Mouse (Mus musculus) forebrain, embryonic 11.5 days (tissue): ENCODE measurements around the gene Tiam1. TPM values are rescaled to one million over a fixed set of nuclear protein-coding genes. Genes with fewer than 3 reads are reported as not detected.
A peak's percentile ranks its signal among the peaks of the same experiment; 100 is the strongest.

Experiments
- ATAC-seq: fragments of 200-750 bp; cut with Nextera tagmentation; replicated peaks from 2 replicates; pipeline ENCODE4 v1.8.0; 2017; ENCODE audit warnings: moderate TSS enrichment; ENCODE audit not compliant: low FRiP score
- DNase-seq: peaks from one replicate; pipeline ENCODE4 v3.0.0-alpha.2; 2017; ENCODE audit warnings: low spot score
- H3K27ac ChIP-seq: fragments of 300-500 bp; sonication (generic); 2 replicates; pipeline ENCODE4 v1.5.1; 2014; ENCODE audit warnings: low read depth, low read length
- H3K27me3 ChIP-seq: fragments of 300-500 bp; sonication (generic); 2 replicates; pipeline ENCODE4 v1.6.1; 2014; ENCODE audit warnings: mild to moderate bottlenecking, low read length, mixed read lengths; ENCODE audit not compliant: control insufficient read depth, insufficient read depth
- H3K36me3 ChIP-seq: fragments of 300-500 bp; sonication (generic); 2 replicates; pipeline ENCODE4 v1.6.1; 2014; ENCODE audit warnings: mild to moderate bottlenecking, low read length, moderate library complexity, mixed read lengths; ENCODE audit not compliant: control insufficient read depth, insufficient read depth
- H3K4me1 ChIP-seq: fragments of 300-500 bp; sonication (generic); replicated peaks from 2 replicates; pipeline ENCODE4 v1.6.1; 2014; ENCODE audit warnings: low read length, mixed read lengths; ENCODE audit not compliant: control insufficient read depth, insufficient read depth
- H3K4me2 ChIP-seq: fragments of 300-500 bp; sonication (generic); 2 replicates; pipeline ENCODE4 v1.6.1; 2014; ENCODE audit warnings: low read depth, mild to moderate bottlenecking, low read length, moderate library complexity, mixed read lengths; ENCODE audit not compliant: severe bottlenecking
- H3K4me3 ChIP-seq: fragments of 300-500 bp; sonication (generic); 2 replicates; pipeline ENCODE4 v1.5.1; 2014; ENCODE audit warnings: low read depth, low read length
- H3K9ac ChIP-seq: fragments of 300-500 bp; sonication (generic); 2 replicates; pipeline ENCODE4 v1.6.1; 2014; ENCODE audit warnings: low read length
- H3K9me3 ChIP-seq: fragments of 300-500 bp; sonication (generic); 2 replicates; pipeline ENCODE4 v1.6.1; 2016; ENCODE audit warnings: low read length, mixed read lengths; ENCODE audit not compliant: control insufficient read depth
- WGBS: fragments of 180-500 bp; shearing (Covaris S2); extraction: QIAGEN DNeasy Blood & Tissue Kit; methylation state at CpG from one replicate; pipeline ENCODE4 v1.1.7; 2014; 5-methylcytosine and 5-hydroxymethylcytosine counted together
- polyA plus RNA-seq: library from polyadenylated mRNA; unstranded; fragments of >200 nt; fragmentation: Nextera tagmentation; extraction: Ambion mirVana; gene quantifications from 2 replicates; pipeline ENCODE4 v1.2.1, GENCODE M21; 2014

The Tiam1 gene
- polyA plus RNA-seq, 1 experiment from 2014 or later = 30.4 TPM

DNA sequence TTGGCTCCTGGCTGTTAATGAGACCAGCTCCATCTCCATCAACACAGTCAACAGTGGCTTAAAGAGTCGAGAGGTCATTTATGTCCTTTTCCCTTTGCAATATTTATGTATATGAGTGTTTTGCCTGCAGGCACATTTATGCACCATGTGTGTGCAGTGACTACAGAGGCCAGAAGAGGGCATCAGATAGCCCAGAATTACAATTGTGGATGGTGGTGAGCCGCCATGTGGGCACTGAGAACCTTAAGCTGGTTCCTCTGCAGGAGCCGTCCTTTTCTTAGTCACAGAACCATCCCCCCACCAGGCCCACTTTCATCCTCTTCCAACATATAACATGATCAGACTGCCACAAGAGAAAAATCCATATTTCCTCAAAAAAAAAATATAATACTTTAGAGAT lies 295.4 kb downstream of the Tiam1 start:
- no peak overlapping the region for H3K4me3 ChIP-seq
- no peaks in the 10 kb centered on the region; the same call in 1 of the 2 replicates for H3K36me3 ChIP-seq
- H3K9ac ChIP-seq = no peak overlapping the region
- H3K4me1 ChIP-seq = no peaks in the 10 kb centered on the region
- H3K9me3 ChIP-seq = no peaks in the 10 kb centered on the region; the same call in 1 of the 2 replicates
- 91% methylated on average over 3 of the region's 3 CpGs for WGBS
- no peak for DNase-seq
- no peak overlapping the region for H3K4me2 ChIP-seq
- H3K27me3 ChIP-seq = no peaks in the 10 kb centered on the region
- ATAC-seq = no peak
- H3K27ac ChIP-seq = no peak overlapping the region

DNA sequence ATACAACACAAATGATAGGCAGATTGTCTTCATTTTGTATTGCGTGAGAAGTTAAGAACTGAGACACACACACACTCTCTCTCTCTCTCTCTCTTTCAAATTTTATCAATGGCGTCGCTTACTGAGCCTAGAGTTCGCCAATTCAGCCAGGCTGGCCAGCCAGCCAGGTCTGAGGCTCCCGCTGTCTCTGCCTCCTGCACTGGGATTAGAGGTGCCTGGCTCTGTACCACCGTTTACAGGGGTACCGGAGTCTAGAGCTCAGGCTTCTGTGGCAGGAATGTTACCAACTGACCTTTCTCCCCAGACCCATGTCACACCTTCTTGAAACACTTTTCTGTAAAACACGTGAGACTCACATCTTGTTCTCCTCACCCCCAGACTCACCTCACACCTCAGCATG lies 298.1 kb downstream of the Tiam1 start:
- no peaks in the 10 kb centered on the region; the same call in 1 of the 2 replicates for H3K9me3 ChIP-seq
- no peak overlapping the region for H3K27ac ChIP-seq
- DNase-seq (no peak), ATAC-seq (no peak)
- H3K36me3 ChIP-seq = no peaks in the 10 kb centered on the region; the same call in 1 of the 2 replicates
- no peak overlapping the region for H3K4me2 ChIP-seq
- 70% methylated on average over 8 of the region's 8 CpGs for WGBS
- H3K9ac ChIP-seq = no peak overlapping the region
- no peak overlapping the region for H3K4me3 ChIP-seq
- no peaks in the 10 kb centered on the region for H3K4me1 ChIP-seq
- H3K27me3 ChIP-seq = no peaks in the 10 kb centered on the region

DNA sequence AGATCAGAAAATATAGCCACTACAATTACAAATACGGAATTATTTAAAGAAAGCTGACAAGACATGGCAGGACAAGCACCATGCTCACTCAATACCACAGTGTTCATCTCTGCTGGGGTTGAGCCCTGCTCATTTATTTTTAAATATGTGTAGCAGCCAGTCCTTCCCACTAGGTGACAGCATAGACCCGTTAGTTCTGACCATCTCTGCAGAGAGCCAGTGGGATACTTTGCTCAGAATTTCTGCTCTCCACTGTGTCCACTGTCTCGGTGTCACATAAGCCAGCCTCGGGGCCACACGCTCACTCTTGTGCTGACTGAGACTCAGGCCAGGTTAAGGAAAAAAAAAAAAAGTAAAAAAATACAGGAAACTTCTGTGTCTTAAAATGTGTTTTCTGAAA lies 299.0 kb downstream of the Tiam1 start:
- H3K27me3 ChIP-seq = no peaks in the 10 kb centered on the region
- no peak overlapping the region for H3K4me3 ChIP-seq
- no peak overlapping the region for H3K27ac ChIP-seq
- H3K4me2 ChIP-seq = no peak overlapping the region
- DNase-seq (no peak), ATAC-seq (peak; percentile 69)
- no peaks in the 10 kb centered on the region; the same call in 1 of the 2 replicates for H3K9me3 ChIP-seq
- H3K4me1 ChIP-seq = no peaks in the 10 kb centered on the region
- no peaks in the 10 kb centered on the region; the same call in 1 of the 2 replicates for H3K36me3 ChIP-seq
- H3K9ac ChIP-seq = no peak overlapping the region
- WGBS = 47% methylated on average over 5 of the region's 5 CpGs

GRCm38 (mm10) chr16:89841894-89842293 lies 301.7 kb downstream of the Tiam1 start:
- Histone ChIP-seq H3K9me3 (no peaks in the 10 kb centered on the region), H3K4me3 (no peak overlapping the region), H3K27me3 (no peaks in the 10 kb centered on the region), H3K36me3 (no peaks in the 10 kb centered on the region), H3K9ac (no peak overlapping the region), H3K27ac (no peak overlapping the region), H3K4me2 (no peak overlapping the region), H3K4me1 (no peaks in the 10 kb centered on the region)
- WGBS = 76% methylated on average over 6 of the region's 6 CpGs
- DNase-seq (no peak), ATAC-seq (no peak)

DNA sequence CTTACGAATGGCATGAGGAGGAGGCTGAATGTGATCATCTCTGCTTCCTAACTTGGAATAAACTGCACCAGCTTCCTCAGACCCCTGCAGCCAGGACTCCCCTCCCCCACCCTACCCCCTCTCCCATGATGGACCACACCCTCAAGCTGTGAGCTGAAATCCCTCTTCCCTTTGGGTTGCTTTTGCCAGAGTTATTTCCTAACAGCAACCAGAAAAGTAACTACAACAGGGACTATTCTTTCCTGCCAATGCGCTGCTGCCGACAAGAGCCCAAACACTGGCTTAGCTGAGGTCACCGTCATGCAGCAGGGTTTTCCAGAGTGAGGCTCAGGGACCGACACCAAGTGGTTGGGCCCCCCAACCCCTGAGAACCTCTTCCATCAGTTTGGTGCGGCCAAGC lies 303.2 kb downstream of the Tiam1 start:
- Histone ChIP-seq H3K4me1 (no peaks in the 10 kb centered on the region), H3K4me2 (no peak overlapping the region), H3K27me3 (no peaks in the 10 kb centered on the region), H3K36me3 (no peaks in the 10 kb centered on the region), H3K27ac (no peak overlapping the region), H3K4me3 (no peak overlapping the region), H3K9me3 (no peaks in the 10 kb centered on the region), H3K9ac (no peak overlapping the region)
- ATAC-seq (no peak), DNase-seq (no peak)
- WGBS = 90% methylated on average over 6 of the region's 6 CpGs

DNA sequence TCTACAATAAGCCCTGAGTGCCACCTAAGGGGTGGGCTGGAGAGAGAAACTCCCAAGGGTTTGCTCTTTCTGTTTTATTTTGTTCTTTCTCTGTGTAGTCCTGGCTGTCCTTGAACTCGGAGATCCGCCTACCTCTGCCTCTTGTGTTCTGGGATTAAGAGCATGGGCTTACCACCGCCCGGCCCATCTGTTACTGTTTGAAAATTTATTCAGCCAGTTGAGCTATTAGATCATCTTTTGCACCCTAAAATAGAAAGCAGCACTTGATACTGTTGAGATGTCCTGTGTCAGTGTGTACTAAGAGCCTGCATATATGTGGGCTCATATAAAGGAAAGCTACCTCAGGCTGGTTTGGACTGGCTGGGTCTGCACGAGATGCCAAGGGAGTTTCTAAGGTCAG lies 303.7 kb downstream of the Tiam1 start:
- H3K4me3 ChIP-seq = no peak overlapping the region
- H3K9ac ChIP-seq = no peak overlapping the region
- no peak overlapping the region for H3K27ac ChIP-seq
- WGBS = 91% methylated on average over 5 of the region's 5 CpGs
- H3K4me2 ChIP-seq = no peak overlapping the region
- ATAC-seq = no peak
- no peaks in the 10 kb centered on the region for H3K9me3 ChIP-seq
- no peaks in the 10 kb centered on the region for H3K4me1 ChIP-seq
- no peak for DNase-seq
- H3K36me3 ChIP-seq = no peaks in the 10 kb centered on the region
- H3K27me3 ChIP-seq = no peaks in the 10 kb centered on the region

GRCm38 (mm10) chr16:89837096-89837495 lies 306.5 kb downstream of the Tiam1 start:
- Histone ChIP-seq H3K9ac (no peak overlapping the region), H3K4me3 (no peak overlapping the region), H3K27ac (no peak overlapping the region), H3K4me1 (no peaks in the 10 kb centered on the region), H3K27me3 (no peaks in the 10 kb centered on the region), H3K36me3 (no peaks in the 10 kb centered on the region), H3K9me3 (no peaks in the 10 kb centered on the region), H3K4me2 (no peak overlapping the region)
- ATAC-seq = no peak
- DNase-seq = no peak
- 79% methylated on average over 9 of the region's 9 CpGs for WGBS

DNA sequence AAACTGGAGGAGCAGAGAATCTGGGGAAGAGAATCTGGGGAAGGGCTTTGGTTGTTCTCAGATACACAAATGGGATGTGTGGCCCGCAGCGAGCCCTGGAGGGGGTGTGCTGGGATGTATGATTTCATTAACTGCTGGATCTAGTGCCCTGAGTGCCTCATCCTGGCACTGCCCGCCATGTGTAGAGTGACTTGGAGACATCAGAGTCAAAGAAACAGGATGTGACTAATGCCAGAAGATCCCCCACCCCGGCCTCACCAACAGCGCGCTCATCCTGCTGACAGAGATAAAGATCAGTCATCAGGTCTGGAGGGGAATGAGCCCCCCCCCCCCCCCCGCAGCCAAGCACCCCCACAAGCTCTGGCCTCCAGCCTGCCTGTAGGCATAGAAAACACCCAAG lies 308.0 kb downstream of the Tiam1 start:
- no peak overlapping the region for H3K9ac ChIP-seq
- H3K4me3 ChIP-seq = no peak overlapping the region
- DNase-seq (no peak), ATAC-seq (no peak)
- H3K36me3 ChIP-seq = no peaks in the 10 kb centered on the region
- no peak overlapping the region for H3K4me2 ChIP-seq
- no peaks in the 10 kb centered on the region for H3K27me3 ChIP-seq
- H3K27ac ChIP-seq = no peak overlapping the region
- WGBS = 87% methylated on average over 7 of the region's 7 CpGs
- H3K4me1 ChIP-seq = no peaks in the 10 kb centered on the region
- no peaks in the 10 kb centered on the region for H3K9me3 ChIP-seq

GRCm38 (mm10) chr16:89833011-89833410 lies 310.6 kb downstream of the Tiam1 start:
- H3K9ac ChIP-seq = no peak overlapping the region
- H3K4me3 ChIP-seq = no peak overlapping the region
- H3K27ac ChIP-seq = no peak overlapping the region
- no peak overlapping the region for H3K4me2 ChIP-seq
- 91% methylated on average over 11 of the region's 11 CpGs for WGBS
- no peaks in the 10 kb centered on the region for H3K9me3 ChIP-seq
- DNase-seq (no peak), ATAC-seq (no peak)
- H3K36me3 ChIP-seq = no peaks in the 10 kb centered on the region
- no peaks in the 10 kb centered on the region for H3K4me1 ChIP-seq
- H3K27me3 ChIP-seq = no peaks in the 10 kb centered on the region
